Mouse (Mus musculus): ENCODE measurements at regions not wholly inside any gene's neighbourhood (a gene's known extent, or its start where the extent isn't known, plus 50 kb on each side); places are given as distances from the start of the nearest gene placed in this dataset.

- TF ChIP-seq CTCF (IDR thresholded peaks at IDR 0.05; ENCODE audit: control insufficient read depth, insufficient read depth, insufficient read length) (no peak), MYOG (IDR thresholded peaks at IDR 0.05; ENCODE audit: control insufficient read depth, extremely low read depth, insufficient read length) (no peak), USF1 (IDR thresholded peaks at IDR 0.05; ENCODE audit: low read depth) (no peak)
These were observed 181.1 kb downstream of the Csl start for GRCm38 (mm10) chr10:99578366-99578765.
